Mouse (Mus musculus) urinary bladder, postnatal 0 days (tissue): Measurements from ENCODE around the gene Rph3al. TPM values are rescaled to one million over a fixed set of nuclear protein-coding genes. Genes with fewer than 3 reads are reported as not detected.

Experiments used
- polyA plus RNA-seq: library from polyadenylated mRNA; unstranded; fragments of >200 nt; fragmentation: Nextera tagmentation; extraction: Ambion mirVana; gene quantifications from 2 replicates; pipeline ENCODE4 v1.2.1, GENCODE M21; 2015

The Rph3al gene
- 0.88 and 1.0 TPM in 2 replicates for polyA plus RNA-seq

DNA sequence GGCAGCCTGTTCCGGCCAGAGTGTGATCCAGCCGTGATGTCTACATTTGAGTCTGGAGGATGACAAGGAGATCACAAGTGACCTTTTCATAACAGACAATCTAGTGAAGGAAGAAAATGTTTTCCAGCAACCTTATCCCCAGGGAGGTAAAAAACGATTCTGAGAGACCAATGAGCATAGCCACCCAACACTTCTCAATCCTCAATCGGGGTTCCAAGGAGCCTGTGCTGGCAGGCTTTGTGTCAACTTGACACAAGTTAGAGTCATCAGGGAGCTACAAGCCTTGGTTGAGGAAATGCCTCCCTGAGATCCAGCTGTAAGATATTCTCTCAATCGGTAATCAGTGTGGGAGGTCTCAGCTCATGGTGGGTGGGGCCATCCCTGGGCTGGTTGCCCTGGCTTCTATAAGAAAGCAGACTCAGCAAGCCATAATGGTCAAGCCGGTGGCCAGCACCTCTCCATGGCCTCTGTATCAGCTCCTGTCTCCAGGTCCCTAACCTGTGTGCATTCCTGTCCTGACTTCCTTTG lies at the start of gene Rph3al:
Gene Rph3al (minus strand): TSS at position 51 of the 528 bp plus-strand sequence.

DNA sequence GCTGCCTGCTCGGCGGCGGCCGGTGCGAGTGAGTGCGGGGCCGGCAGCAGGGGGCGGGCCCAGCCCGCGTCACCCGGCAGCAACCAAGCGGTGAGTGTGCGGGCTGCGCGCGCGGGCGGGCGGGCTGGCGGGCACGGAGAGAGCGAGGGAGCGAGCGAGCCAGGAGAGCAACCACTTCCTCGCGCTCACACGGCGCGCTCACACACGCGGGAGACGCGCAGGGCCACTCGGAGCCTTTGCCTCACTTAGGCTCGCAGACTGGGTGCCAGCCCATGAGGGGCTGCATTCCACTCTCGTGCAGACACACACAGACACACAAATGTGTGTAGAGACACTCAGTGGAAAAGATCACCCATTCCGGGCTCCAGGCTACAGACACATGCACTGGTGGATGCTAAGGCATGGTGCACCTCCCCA lies 142.2 kb downstream of the Rph3al start, which contains the start of gene Doc2b:
Gene Doc2b (minus strand): TSS at position 21 of the 417 bp plus-strand sequence.

Other genes with a start within 250 kb of the Rph3al start
- gene Ywhae, start 205.6 kb downstream of the Rph3al start, polyA plus RNA-seq: 414 and 511 TPM in 2 replicates
- 0.06 and 0.07 TPM in 2 replicates for gene Doc2b, start 142.4 kb downstream of the Rph3al start, polyA plus RNA-seq
- 1.3 and 1.6 TPM in 2 replicates for gene 1700016K19Rik, start 61.5 kb upstream of the Rph3al start, polyA plus RNA-seq
- 39.4 and 39.5 TPM in 2 replicates for gene Rflnb, start 89.4 kb upstream of the Rph3al start, polyA plus RNA-seq
- 25.9 and 27.4 TPM in 2 replicates for gene Vps53, start 241.2 kb upstream of the Rph3al start, polyA plus RNA-seq
- gene Fam57a, start 241.2 kb upstream of the Rph3al start, polyA plus RNA-seq: 16.0 and 21.6 TPM in 2 replicates